Mouse (Mus musculus): ENCODE data around the gene 5730522E02Rik. TPM values are rescaled to one million over a fixed set of nuclear protein-coding genes. Genes with fewer than 3 reads are reported as not detected.
A peak's percentile ranks its signal among the peaks of the same experiment; 100 is the strongest.

5730522E02Rik gene
- polyA plus RNA-seq, 1 experiment from 2014 or later: 1.5 TPM

DNA sequence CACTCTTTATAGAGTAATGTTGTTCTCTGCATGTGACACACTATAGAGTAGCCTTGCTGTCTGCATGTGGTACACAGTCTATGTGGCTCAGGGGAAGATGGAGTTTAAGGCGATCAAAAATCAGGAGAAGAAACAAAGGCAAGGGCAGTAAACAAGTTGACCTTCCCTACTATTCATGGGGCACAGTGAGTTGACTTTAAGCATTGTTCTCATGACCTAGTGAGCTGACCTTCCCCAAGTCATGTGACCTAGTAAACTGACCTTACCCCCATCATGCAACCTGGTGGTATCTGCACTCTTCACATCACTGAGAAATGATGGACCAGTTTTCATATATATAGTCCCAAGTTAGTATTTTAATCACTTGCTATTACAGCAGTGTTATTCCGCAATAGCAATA lies 40.0 kb downstream of the 5730522E02Rik start:
- Histone ChIP-seq H3K4me2 (no peak overlapping the region), H3K27ac (replicated peaks) (no peak overlapping the region), H3K36me3 (no peaks in the 10 kb centered on the region), H3K27me3 (replicated peaks) (no peaks in the 10 kb centered on the region), H3K4me3 (no peak overlapping the region), H3K4me1 (no peaks in the 10 kb centered on the region), H3K9ac (no peak overlapping the region), H3K9me3 (no peaks in the 10 kb centered on the region)
- no peak for ATAC-seq (ENCODE audit: extremely low read depth, insufficient number of reproducible peaks, low FRiP score, low TSS enrichment)
- WGBS: 86% methylated on average over 2 of the region's 2 CpGs

DNA sequence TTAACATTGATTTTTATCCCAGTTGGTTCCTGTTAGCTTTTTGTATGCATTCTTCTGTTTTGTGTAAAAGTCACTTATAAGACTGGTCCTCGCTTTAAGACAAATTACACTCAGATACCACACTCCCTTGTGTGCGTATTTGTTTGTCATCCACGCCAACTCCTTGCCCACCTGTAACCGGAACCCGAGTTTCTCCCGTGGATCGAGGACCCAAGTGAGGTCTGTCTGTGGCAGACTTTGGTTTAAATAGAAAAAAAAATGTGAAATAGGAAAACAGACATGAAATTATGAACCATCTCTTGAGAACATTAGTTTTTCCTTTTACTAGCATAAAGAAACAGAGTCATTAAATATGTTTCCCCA lies 43.0 kb downstream of the 5730522E02Rik start:
- 85% methylated on average over 7 of the region's 7 CpGs for WGBS
- H3K36me3 ChIP-seq: no peaks in the 10 kb centered on the region
- H3K9me3 ChIP-seq: no peaks in the 10 kb centered on the region
- H3K4me2 ChIP-seq: no peak overlapping the region
- H3K27me3 ChIP-seq (replicated peaks): no peaks in the 10 kb centered on the region
- no peak overlapping the region for H3K27ac ChIP-seq (replicated peaks)
- no peak overlapping the region for H3K4me3 ChIP-seq
- no peaks in the 10 kb centered on the region for H3K4me1 ChIP-seq
- H3K9ac ChIP-seq: no peak overlapping the region
- ATAC-seq (ENCODE audit: extremely low read depth, insufficient number of reproducible peaks, low FRiP score, low TSS enrichment): no peak

DNA sequence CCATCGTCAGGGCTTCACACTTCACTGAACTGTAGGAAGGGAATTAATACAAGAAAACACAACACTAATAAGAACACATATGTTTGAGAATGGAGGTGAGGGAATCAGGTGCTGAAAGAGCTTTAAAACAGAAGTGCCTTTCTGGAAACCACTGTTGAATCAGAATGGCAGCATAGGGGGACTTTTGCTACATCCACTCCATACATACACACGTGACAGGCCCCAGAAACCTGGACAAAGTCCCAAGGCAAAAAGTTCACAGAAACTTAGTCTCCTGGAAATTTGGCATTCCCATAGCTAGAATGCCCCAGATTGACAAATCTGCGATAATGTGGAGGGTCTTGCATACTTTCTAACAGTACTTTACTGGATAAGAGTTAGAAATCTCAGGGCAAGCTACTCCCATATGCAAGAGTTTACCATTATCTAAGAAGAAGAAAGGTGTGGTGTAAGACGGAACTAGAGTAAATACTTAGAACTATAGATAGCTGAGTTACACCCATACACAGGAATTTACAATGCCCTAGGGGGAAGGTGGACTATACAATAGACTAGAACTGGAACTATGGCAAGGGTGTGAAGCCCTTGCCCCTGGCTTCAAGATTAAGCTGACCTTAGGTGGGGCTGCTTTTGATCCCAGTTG lies 43.5 kb downstream of the 5730522E02Rik start:
- Histone ChIP-seq H3K4me2 (no peak overlapping the region), H3K9me3 (no peaks in the 10 kb centered on the region), H3K27ac (replicated peaks) (no peak overlapping the region), H3K4me3 (no peak overlapping the region), H3K27me3 (replicated peaks) (no peaks in the 10 kb centered on the region), H3K36me3 (no peaks in the 10 kb centered on the region), H3K4me1 (no peaks in the 10 kb centered on the region), H3K9ac (no peak overlapping the region)
- WGBS: 58% methylated on average over 4 of the region's 4 CpGs
- ATAC-seq (ENCODE audit: extremely low read depth, insufficient number of reproducible peaks, low FRiP score, low TSS enrichment): no peak

DNA sequence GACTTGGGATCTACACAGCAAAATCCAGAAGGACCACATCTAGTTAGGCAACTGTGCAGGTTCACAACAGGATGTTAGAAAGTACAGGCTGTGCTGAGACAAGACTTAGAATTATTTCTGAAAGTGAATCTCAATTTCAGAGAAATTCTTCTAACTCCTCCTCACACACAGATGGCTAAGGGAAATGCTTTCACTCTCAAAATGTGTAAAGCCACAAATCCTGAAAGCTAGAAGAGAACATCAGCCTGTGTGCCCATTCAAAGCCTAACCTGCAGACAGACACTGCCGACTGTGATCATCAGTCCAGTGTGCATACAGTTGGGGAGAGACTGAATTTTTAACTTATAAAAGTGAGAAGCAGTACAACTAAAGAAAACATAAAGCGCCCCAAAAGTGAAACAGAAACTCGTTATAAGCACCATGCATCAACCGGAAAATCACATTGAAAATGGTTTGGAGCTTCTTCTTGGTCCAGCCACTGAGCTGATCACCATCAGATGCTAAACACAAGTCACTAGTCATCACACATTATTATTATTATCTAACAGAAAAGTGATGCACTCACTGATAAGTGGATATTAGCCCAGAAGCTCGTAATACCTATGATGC lies 45.8 kb downstream of the 5730522E02Rik start:
- H3K4me3 ChIP-seq: no peak overlapping the region
- no peaks in the 10 kb centered on the region for H3K27me3 ChIP-seq (replicated peaks)
- H3K9me3 ChIP-seq: no peaks in the 10 kb centered on the region
- no peak overlapping the region for H3K4me2 ChIP-seq
- 84% methylated on average over 5 of the region's 5 CpGs for WGBS
- no peaks in the 10 kb centered on the region for H3K4me1 ChIP-seq
- no peak overlapping the region for H3K9ac ChIP-seq
- no peaks in the 10 kb centered on the region for H3K36me3 ChIP-seq
- ATAC-seq (ENCODE audit: extremely low read depth, insufficient number of reproducible peaks, low FRiP score, low TSS enrichment): no peak
- H3K27ac ChIP-seq (replicated peaks): no peak overlapping the region

DNA sequence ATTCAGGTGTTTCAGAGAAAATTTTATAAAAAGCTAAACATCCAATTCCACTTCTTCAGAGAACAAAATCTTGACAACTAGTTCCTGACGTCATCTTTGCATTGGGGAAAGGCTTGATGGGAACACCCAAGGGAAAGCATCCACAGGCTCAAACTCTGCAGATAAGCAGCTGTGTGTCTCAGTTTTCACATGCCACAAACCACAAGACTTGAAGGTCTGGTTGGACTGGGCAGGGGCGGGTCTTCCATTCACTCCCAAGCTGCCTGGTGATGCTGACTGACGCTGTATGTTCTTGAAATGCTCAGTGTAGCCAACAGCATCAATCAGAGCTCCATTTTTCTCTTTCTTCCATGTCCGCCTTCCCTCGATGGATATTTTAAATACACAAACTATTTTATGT lies 49.2 kb downstream of the 5730522E02Rik start:
- Histone ChIP-seq H3K9ac (no peak overlapping the region), H3K27me3 (replicated peaks) (no peaks in the 10 kb centered on the region), H3K36me3 (no peaks in the 10 kb centered on the region), H3K4me3 (no peak overlapping the region), H3K27ac (replicated peaks) (no peak overlapping the region), H3K4me2 (no peak overlapping the region), H3K4me1 (no peaks in the 10 kb centered on the region), H3K9me3 (no peaks in the 10 kb centered on the region)
- 49% methylated on average over 5 of the region's 5 CpGs for WGBS
- no peak for ATAC-seq (ENCODE audit: extremely low read depth, insufficient number of reproducible peaks, low FRiP score, low TSS enrichment)

DNA sequence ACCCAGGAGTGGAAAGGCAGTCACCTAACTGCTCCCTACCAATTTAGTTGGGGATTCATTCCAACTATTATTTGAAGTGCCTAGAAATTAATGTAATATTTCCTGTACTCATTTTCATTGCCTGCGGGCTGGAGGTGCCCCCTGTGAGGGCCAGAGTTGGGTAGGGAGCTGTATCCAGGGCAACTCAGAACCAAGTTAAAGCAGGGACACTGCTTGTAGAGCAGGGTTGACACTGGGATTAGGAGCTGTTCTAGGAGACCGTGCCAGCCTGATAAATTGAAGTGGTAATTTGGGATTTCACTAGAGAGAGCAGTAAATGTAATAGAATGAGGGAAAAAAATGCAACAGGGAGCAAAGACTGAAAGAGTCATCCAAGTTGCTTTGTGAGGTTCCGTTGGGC lies 51.5 kb downstream of the 5730522E02Rik start:
- Histone ChIP-seq H3K36me3 (no peaks in the 10 kb centered on the region), H3K9me3 (no peaks in the 10 kb centered on the region), H3K9ac (no peak overlapping the region), H3K27ac (replicated peaks) (no peak overlapping the region), H3K4me2 (no peak overlapping the region), H3K4me3 (no peak overlapping the region), H3K4me1 (no peaks in the 10 kb centered on the region), H3K27me3 (replicated peaks) (no peaks in the 10 kb centered on the region)
- whole genome bisulfite sequencing: 66% methylated on average over 3 of the region's 3 CpGs
- no peak for ATAC-seq (ENCODE audit: extremely low read depth, insufficient number of reproducible peaks, low FRiP score, low TSS enrichment)

DNA sequence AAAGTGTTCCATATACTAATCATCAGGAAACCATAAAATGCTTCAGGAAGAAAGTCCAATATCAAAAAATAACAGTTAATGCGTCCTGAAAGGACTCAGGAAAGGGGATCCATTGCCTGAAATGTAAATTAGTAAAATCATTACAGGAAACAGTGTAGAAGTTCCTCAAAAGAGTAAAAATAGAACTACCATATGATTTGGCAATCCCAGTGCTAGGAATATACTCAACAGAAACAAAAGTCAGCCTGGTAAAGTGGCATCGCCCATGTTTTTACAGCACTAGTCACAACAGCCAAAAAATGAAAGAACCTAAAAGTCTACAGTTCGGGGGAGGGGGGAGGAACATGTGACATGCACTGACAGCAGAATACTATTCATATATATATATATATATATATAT lies 70.5 kb downstream of the 5730522E02Rik start:
- no peak overlapping the region for H3K9ac ChIP-seq
- no peaks in the 10 kb centered on the region for H3K9me3 ChIP-seq
- H3K36me3 ChIP-seq: no peaks in the 10 kb centered on the region
- no peak overlapping the region for H3K27ac ChIP-seq (replicated peaks)
- H3K27me3 ChIP-seq (replicated peaks): no peaks in the 10 kb centered on the region
- 66% methylated on average over 3 of the region's 3 CpGs for WGBS
- H3K4me1 ChIP-seq: 0 out of 2 replicates have a peak, but pooled peaks cover 4% of the 10 kb centered on the region
- H3K4me2 ChIP-seq: no peak overlapping the region
- no peak overlapping the region for H3K4me3 ChIP-seq
- no peak for ATAC-seq (ENCODE audit: extremely low read depth, insufficient number of reproducible peaks, low FRiP score, low TSS enrichment)

DNA sequence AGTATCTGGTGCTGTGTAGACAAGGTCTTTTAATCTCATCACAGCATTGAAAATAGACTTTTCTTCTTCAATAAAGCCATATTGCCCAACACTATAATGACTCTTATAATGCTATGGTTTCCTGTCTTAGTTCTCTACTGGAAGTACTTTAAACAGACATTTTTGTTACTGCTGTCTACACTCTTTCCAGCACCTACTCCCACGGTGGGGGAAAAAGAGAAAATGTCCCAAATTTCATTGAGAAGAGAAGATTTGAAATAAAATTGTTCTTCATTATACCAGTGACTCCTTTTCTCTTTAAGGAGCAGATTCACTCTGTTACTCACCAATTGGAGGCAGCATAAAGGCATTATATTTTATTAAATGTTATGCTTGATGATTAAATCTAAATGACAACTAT lies 72.5 kb downstream of the 5730522E02Rik start:
- no peak overlapping the region for H3K4me3 ChIP-seq
- 0 out of 2 replicates have a peak, but pooled peaks cover 4% of the 10 kb centered on the region for H3K4me1 ChIP-seq
- WGBS: 82% methylated on average over 1 of the region's 1 CpGs
- H3K9ac ChIP-seq: no peak overlapping the region
- ATAC-seq (ENCODE audit: extremely low read depth, insufficient number of reproducible peaks, low FRiP score, low TSS enrichment): no peak
- H3K4me2 ChIP-seq: no peak overlapping the region
- no peaks in the 10 kb centered on the region for H3K27me3 ChIP-seq (replicated peaks)
- no peaks in the 10 kb centered on the region for H3K36me3 ChIP-seq
- H3K9me3 ChIP-seq: no peaks in the 10 kb centered on the region
- no peak overlapping the region for H3K27ac ChIP-seq (replicated peaks)

DNA sequence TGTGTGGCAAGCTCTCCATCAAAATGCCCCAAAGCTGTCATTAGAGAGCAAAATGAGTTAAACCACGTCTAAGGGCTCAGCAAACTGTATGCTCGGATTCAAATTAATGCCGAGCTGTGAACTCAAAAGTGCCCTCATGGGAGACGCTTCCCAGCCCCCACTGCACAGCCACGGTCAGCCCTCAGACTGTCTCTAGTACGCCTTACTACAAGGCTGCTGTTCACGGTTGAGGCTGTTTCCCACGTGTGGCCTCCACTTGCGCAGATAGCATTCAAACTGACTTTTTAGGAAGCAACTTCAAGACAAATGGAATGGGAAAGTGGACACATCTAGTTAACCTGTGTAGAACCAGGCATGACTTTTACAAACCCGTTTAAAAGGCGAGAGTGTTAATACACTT lies 79.7 kb downstream of the 5730522E02Rik start:
- no peak overlapping the region for H3K27ac ChIP-seq (replicated peaks)
- H3K4me1 ChIP-seq: peaks cover 7% of the 10 kb centered on the region
- no peaks in the 10 kb centered on the region for H3K27me3 ChIP-seq (replicated peaks)
- 20% methylated on average over 11 of the region's 11 CpGs for WGBS
- peak overlapping the region; percentile 20; the same call in 1 of the 2 replicates for H3K4me2 ChIP-seq
- H3K4me3 ChIP-seq: no peak overlapping the region
- H3K9me3 ChIP-seq: no peaks in the 10 kb centered on the region
- H3K36me3 ChIP-seq: no peaks in the 10 kb centered on the region
- ATAC-seq (ENCODE audit: extremely low read depth, insufficient number of reproducible peaks, low FRiP score, low TSS enrichment): no peak
- no peak overlapping the region for H3K9ac ChIP-seq

DNA sequence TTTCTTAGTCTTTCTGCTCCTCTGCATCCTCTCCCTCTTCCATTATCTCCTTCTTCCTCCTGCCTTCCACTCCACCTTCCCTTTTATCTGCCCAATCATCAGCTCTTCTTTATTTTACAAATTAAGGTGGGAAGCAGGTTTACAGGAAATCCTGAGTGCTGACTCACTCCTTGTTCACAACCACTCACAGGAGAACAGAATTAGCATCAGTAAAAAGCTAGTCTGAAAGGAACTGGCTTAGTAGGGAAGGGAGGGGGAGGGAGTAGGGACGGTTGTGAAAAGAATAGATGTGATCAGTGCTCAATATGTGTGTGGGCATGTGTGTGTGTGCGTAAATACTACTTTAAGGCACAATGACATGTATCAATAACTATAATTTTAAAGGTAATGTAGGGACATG lies 81.5 kb downstream of the 5730522E02Rik start:
- 43% methylated on average over 2 of the region's 2 CpGs for WGBS
- Histone ChIP-seq H3K36me3 (no peaks in the 10 kb centered on the region), H3K27ac (replicated peaks) (no peak overlapping the region), H3K27me3 (replicated peaks) (no peaks in the 10 kb centered on the region), H3K9me3 (no peaks in the 10 kb centered on the region), H3K9ac (no peak overlapping the region), H3K4me3 (no peak overlapping the region), H3K4me2 (no peak overlapping the region), H3K4me1 (peaks cover 7% of the 10 kb centered on the region)
- no peak for ATAC-seq (ENCODE audit: extremely low read depth, insufficient number of reproducible peaks, low FRiP score, low TSS enrichment)

DNA sequence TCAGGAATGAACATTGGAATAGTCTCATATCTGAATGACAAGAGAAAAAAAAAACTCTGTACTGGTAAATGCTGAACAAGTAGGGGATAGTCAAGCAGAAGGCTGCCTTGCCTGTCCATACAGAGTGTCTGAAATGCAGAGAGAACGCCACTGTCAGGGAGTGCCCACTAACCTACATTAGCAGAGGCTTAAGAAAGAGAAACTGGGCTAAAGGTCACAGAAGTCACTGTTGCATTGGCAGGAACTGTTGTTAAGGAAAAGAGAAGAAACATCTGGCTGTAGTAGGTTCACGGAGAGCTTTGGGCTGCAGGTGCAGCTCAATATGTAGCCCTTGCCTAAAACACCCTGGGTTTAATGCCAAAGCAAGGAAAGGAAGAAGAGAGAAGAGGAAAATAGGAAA lies 82.2 kb downstream of the 5730522E02Rik start:
- no peak for ATAC-seq (ENCODE audit: extremely low read depth, insufficient number of reproducible peaks, low FRiP score, low TSS enrichment)
- WGBS: 55% methylated on average over 2 of the region's 2 CpGs
- no peaks in the 10 kb centered on the region for H3K36me3 ChIP-seq

DNA sequence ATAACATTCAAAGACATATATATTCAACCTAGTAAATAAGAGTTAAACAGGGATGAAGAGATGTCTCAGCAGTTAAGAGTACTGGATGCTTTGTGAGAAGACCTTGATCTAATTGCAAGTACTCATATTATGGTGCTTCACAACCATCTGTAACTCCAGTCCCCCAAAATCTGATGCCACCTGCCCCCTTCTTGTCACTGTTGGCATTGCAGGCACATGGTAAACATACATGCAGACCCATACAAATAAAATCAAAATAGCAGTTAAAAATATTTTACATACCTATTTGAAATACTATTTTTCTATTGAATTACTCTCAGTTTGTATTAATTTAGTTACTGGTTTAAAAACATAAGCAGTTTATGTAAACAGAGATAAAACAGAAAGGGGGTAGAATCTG lies 84.6 kb downstream of the 5730522E02Rik start:
- no peak overlapping the region for H3K4me2 ChIP-seq
- no peak overlapping the region for H3K4me3 ChIP-seq
- no peak overlapping the region for H3K27ac ChIP-seq (replicated peaks)
- H3K9ac ChIP-seq: no peak overlapping the region
- ATAC-seq (ENCODE audit: extremely low read depth, insufficient number of reproducible peaks, low FRiP score, low TSS enrichment): no peak
- peaks cover 4% of the 10 kb centered on the region for H3K4me1 ChIP-seq
- H3K9me3 ChIP-seq: no peaks in the 10 kb centered on the region
- no peaks in the 10 kb centered on the region for H3K27me3 ChIP-seq (replicated peaks)
- H3K36me3 ChIP-seq: no peaks in the 10 kb centered on the region

More for the DNA sequence above, 82.2 kb downstream of the 5730522E02Rik start:
- H3K27ac ChIP-seq (replicated peaks): no peak overlapping the region
- peaks cover 7% of the 10 kb centered on the region for H3K4me1 ChIP-seq
- H3K4me2 ChIP-seq: no peak overlapping the region
- H3K4me3 ChIP-seq: no peak overlapping the region
- no peak overlapping the region for H3K9ac ChIP-seq
- no peaks in the 10 kb centered on the region for H3K9me3 ChIP-seq
- no peaks in the 10 kb centered on the region for H3K27me3 ChIP-seq (replicated peaks)
